Mouse (Mus musculus) olfactory bulb, adult 2 months (tissue): Measurements from ENCODE around the gene Dock4.

Experiments
- CTCF ChIP-seq: fragments of 200-500 bp; IDR thresholded peaks from 2 replicates; pipeline ENCODE4 v1.5.1; 2012; ENCODE audit warnings: low read depth, mild to moderate bottlenecking, low read length, moderate library complexity; ENCODE audit not compliant: insufficient read depth
- POLR2A ChIP-seq: fragments of 200-500 bp; IDR thresholded peaks from 2 replicates; pipeline ENCODE4 v1.6.1; 2012; ENCODE audit warnings: mild to moderate bottlenecking, low read depth, low read length, moderate library complexity; ENCODE audit not compliant: insufficient read depth

DNA sequence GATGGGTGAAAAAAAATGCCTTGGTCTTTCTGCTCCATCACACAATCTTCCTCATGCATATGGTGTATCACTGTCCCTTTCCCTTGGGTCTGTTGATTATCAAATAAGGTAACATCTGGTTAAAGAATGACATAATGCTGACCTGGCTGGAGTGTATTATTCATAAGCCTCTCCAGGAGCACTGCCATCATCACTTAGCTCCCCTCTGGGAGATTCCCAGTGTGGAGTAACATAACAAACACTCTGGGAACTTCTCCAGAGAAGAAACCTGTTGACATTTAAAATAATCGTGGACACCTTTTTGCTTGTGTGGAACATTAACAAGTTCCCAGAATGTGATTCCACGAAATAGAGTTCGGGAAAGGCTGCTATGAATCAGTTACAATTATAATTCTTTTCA is 128.3 kb downstream of the Dock4 start:
- TF ChIP-seq POLR2A (no peak), CTCF (no peak)
